Mouse (Mus musculus) cerebellum, adult 9-10 months (tissue): ENCODE measurements around the gene Abca7.
A peak's percentile ranks its signal among the peaks of the same experiment; 100 is the strongest.

ENCODE experiments used
- DNase-seq: peaks from one replicate; pipeline ENCODE4 v3.0.0; 2022

Abca7 gene

GRCm38 (mm10) chr10:79976071-79976721, 20.1 kb upstream of the Abca7 start:
- no peak for DNase-seq

- no peak for DNase-seq
Measured at GRCm38 (mm10) chr10:79976722-79977107, 19.6 kb upstream of the Abca7 start.

DNA sequence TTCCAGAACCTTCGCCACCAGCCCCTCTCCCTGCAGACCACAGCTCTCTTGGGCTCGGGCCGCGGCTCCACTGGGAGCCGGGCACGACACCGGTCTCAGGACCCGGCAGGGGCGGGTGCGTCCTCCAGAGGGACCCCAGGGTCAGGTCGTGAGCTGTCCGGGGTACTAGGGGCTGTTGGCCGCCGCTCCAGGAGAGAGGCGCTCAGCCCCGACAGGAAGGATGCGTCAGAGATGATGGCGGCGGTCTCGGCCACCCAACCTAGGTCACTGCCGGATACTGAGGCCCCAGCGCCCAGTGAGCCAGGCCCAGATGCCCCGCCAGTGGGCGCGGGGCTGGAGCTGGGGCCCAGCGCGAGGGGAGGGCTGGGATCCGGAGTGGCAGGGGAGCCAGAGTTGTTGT, 19.0 kb upstream of the Abca7 start:
- no peak for DNase-seq

DNA sequence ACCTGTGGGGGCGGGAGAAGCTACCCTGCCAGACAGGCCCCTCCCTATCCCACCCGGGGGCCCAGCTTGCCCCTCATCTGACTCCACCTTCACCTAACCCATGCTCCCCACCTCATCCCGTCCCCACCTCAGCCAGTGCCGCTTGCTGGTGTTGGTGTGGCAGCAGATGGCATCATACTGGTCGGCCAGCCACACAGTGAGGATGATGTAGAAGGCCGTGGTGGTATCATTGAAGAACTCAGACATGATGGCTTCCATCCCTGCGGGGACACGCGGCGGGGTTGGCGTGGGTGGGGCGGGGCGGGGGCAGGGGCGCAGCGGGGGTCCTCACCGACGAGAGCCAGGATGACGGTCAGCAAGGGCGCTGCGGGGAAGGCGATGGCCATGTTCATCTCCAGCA, 18.2 kb upstream of the Abca7 start:
- no peak for DNase-seq

DNA sequence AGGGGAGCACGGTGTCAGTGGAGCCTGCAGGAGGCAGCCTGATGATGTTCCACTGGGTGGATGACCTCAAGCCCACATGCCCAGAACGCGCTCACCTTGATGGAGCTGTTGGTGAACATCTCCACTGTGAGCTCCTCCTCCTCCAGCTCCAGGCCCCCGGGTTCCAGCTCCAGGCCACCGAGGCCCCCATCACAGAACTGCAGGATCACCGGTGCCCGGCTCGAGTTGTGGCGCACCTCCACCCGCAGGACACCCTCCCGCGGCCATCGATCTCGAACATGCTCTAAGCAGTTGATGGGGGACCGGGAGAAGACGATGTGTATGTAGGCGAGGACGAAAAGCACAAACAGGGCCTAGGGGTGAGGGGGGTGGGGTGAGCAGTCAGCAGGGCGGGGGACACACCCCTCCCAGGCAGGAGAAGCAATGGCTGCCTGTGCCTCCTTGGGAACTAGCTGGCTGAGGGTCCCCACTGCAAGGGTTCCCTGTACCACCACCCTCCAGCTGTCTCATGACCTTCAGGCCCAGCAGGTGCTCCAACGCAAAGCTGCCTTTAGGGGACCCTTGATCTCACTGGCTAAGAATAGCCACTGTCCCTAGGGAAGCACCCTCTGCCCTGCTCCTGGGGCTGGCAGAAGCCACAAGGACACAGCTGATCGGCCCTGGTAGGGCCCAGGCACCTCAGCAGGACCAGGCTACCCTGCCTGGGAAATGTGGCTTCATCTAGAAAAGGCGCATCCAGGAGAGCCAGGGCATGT, 16.7 kb upstream of the Abca7 start:
- no peak for DNase-seq

GRCm38 (mm10) chr10:79983205-79983604, 13.1 kb upstream of the Abca7 start:
- no peak for DNase-seq

- peak; percentile 87 for DNase-seq
Measured at GRCm38 (mm10) chr10:79983670-79984069, 12.6 kb upstream of the Abca7 start.

DNA sequence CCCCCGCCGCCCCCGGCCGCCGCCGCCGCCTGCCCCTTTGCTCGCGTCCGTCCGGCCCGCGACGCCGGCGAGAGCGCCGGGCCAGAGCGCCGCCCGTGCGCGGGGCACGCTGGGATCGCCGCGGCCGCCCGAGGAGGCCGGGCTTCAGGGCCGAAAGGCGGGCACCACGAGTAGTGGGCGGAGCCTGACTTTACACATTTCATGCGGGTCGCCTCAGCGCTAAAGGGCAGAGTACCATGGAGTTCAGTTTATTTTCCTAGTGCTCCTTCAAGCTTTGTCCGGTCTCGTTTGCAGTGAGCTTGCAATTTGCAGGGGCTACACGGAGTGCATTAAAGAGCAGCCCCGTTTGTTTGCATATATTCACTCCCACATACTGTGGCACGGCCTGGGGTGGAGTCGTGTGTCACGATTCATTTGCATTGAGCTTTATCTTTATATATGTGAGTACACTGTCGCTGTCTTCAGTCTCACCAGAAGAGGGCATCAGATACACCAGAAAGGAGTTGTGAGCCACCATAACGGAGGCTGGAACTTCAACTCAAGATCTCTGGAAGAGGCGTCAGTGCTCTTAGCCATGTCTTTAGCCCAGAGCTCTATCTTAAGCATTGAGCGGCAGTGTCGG, 12.0 kb upstream of the Abca7 start, which contains the start of gene Tmem259:
Gene Tmem259, minus strand, starts transcription at position 136 of the 622 bp plus-strand sequence.
- DNase-seq, result peak; percentile 87

GRCm38 (mm10) chr10:79984871-79985270, 11.4 kb upstream of the Abca7 start:
- peak; percentile 100 for DNase-seq

- peak; percentile 89 for DNase-seq
Measured at GRCm38 (mm10) chr10:79985334-79986231, 10.7 kb upstream of the Abca7 start.

GRCm38 (mm10) chr10:79986232-79986878, 9.9 kb upstream of the Abca7 start:
- DNase-seq, result peak; percentile 72

DNA sequence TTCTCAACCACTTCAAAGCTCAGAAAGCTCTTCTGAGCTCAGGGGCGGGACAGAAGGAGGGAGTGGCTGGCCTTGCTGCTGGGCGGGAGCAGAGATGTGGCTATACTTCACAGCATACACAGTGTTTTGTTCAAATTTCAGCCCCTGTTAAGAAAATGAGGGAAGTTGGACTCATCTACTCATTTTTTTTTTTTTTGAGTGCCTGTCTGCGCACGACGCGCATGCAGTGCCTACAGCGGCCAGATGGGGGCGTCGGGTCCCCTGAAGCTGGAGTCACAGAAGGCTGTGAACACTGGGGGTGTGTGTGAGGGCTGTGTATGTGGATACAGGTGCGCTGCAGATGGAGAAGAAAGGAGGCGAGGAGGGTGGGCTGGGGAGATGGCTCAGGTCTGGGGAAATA, 9.3 kb upstream of the Abca7 start:
- peak; percentile 91 for DNase-seq

DNA sequence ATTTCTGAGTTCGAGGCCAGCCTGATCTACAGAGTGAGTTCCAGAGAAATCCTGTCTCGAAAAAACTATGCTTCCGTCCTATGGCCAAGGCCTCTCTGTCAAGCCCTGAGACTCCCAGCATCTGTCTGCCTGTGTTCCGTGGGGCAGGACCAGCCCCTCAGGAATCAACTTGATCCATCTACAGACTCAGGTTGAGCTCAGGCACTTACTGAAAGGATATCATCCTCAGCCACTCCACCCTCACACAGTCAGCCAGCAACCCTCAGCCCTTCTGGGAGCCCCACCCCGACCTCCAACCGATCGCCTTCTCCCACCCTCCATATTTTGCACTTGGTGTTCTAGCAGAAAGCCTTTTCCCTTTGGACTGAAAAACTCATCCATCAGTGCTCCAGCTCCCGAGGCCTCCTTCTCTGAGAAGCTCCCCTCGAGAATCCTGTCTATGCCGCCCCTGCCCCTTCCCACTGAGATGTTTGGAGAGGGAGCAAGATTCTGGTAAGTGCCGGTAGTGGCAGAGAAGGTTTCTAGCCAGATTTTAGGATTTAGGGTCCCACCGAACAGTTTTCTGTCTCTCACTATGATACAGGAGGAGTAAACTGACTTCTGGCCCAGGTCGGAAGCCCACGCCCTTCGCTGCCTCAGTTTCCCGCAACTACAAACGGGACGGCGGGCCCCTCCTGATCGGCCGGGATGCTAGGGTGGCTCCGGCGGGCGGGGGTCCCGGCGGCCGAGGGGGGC, 8.4 kb upstream of the Abca7 start:
- DNase-seq, result no peak

DNA sequence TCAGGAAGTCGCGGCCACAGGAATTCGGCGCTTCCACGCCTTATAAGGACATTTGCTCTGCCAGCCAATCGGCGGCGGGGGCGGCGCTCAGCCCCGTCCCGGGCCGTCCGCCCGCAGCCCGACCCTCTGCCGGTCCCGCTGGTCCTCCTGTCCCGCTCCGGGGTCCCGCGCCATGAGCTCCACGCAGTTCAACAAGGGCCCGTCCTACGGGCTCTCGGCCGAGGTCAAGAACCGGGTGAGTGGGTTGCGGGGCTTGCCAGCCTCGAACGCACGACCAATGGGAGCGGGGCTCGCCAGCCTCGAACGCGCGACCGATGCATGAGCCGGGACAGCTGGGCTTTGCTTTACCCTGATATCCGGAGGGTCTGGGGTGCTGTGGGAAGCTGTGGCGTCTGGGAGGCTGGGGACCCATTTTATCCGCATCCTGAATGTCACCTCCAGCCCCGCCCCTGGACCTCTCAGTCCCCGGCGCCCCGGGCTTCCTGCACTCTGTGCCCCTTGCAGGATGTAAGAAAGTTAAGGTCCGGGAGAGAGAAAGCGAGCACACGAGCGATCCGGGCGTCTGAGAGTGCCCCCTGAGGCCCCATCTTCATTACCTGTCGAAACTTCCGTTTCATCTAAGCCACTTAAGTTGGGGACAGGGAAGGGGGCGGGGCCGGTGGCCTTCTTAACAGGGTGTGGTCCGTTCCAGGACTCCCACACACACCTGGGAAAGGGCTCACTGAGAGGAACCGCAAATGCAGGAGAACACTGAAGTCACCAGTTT, 7.6 kb upstream of the Abca7 start, which contains the start of gene Cnn2:
Gene Cnn2, plus strand, starts transcription at position 79 of the 766 bp plus-strand sequence.
- no peak for DNase-seq

- DNase-seq, result no peak
Measured at GRCm38 (mm10) chr10:79989272-79989786, 7.0 kb upstream of the Abca7 start.

DNA sequence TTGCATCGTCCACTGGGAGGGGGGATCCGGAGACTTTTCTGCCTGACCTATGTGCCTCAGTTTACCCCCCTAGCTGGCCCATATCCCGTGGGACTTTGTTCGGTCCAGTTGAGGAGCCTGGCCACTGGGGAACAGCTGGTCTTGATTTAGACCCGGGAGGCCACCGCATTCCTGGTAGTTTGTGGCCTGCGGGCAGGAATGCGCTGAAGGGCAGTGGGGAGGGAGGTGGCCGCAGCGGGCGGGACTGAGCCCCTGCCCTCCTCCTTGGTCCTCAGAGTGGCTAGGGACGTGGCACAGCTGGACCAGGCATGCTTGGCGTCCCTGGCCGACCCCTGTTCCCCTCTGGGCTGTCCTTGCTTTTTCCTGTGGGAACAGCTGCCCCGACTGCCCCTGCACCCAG, 6.4 kb upstream of the Abca7 start:
- no peak for DNase-seq

- DNase-seq, result no peak
Measured at GRCm38 (mm10) chr10:79991099-79991498, 5.2 kb upstream of the Abca7 start.

- DNase-seq, result no peak
Measured at GRCm38 (mm10) chr10:79991548-79991947, 4.7 kb upstream of the Abca7 start.

DNA sequence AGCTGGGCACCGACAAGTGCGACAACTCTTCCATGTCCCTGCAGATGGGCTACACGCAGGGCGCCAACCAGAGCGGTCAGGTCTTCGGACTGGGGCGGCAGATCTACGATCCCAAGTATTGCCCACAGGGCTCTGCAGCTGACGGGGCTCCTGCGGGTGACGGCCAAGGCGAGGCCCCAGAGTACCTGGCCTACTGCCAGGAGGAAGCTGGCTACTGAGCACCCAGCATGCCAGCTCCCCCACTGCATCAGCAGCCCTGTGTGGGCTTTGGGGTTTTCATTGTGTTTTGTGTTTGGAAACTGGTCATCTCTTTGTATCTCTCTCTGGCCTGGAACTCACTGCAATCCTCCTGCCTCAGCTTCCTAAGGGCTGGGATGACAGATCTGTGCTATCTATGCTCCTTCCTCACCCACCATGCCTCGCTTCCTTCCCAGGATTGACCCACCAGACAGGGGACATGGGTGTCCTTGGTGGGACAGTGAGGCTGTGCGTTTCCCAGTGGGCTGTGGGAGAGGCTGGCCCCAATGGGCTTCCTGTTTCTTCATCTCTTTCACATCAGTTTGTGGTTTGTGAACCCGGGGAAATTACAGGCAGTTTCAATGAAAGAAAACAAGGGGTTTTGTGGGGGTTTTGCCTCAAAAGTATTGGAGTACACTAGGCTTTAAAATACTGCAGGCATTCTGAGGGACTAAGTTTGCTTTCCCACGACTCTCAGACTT, 1.7 kb upstream of the Abca7 start:
- DNase-seq, result no peak

GRCm38 (mm10) chr10:79995636-79996035, 658 bp upstream of the Abca7 start:
- DNase-seq, result no peak
